Comparison of ENCODE assay signal across 8 mouse cellular contexts in genomic region chr10:88727128-88727527, GRCm38 (mm10). TPM values are rescaled to one million over a fixed set of nuclear protein-coding genes. Genes with fewer than 3 reads are reported as not detected.
DNase-seq lines count a peak whose midpoint lies in the region; ATAC-seq and TF ChIP-seq lines count a peak whose summit lies in the region.

No protein-coding gene starts in this region.

- DNase-seq in forebrain, postnatal 0 days: peak; percentile 66
- peak; percentile 72 for DNase-seq in testis, postnatal 10 days (ENCODE audit: low spot score)
- no peak for DNase-seq in testis, postnatal 14 days (ENCODE audit: low spot score)
- DNase-seq in embryonic facial prominence, embryonic 14.5 days (ENCODE audit: low spot score): peak; percentile 60
- DNase-seq in left cerebral cortex, adult 2 months (ENCODE audit: extremely low spot score in 1 of 2, low spot score in 2 of 2): peak; percentile 57 to 61
- peak; percentile 52 for DNase-seq in retina, embryonic 14.5 days (ENCODE audit: low spot score)

- H3K9ac ChIP-seq in forebrain, postnatal 0 days: no peak overlapping the region
- no peak overlapping the region for H3K9ac ChIP-seq in forebrain, embryonic 13.5 days
- H3K9ac ChIP-seq in embryonic facial prominence, embryonic 14.5 days (ENCODE audit: low read depth, low read length): no peak overlapping the region

- ATAC-seq in forebrain, postnatal 0 days: no peak
- no peak for ATAC-seq in forebrain, embryonic 13.5 days
- ATAC-seq in embryonic facial prominence, embryonic 14.5 days (ENCODE audit: low read depth): no peak
- ATAC-seq in erythroid progenitor cell, adult 5-6 weeks (replicated peaks; ENCODE audit: low FRiP score, poor library complexity, severe bottlenecking): no peak

- H3K4me3 ChIP-seq in forebrain, postnatal 0 days (ENCODE audit: low read depth, low read length): no peak overlapping the region
- H3K4me3 ChIP-seq in forebrain, embryonic 13.5 days: no peak overlapping the region
- H3K4me3 ChIP-seq in embryonic facial prominence, embryonic 14.5 days (ENCODE audit: low read depth, low read length): no peak overlapping the region
- H3K4me3 ChIP-seq in left cerebral cortex, adult 2 months: no peak overlapping the region

- WGBS in forebrain, postnatal 0 days: 75% methylated on average over 1 of the region's 1 CpGs
- whole genome bisulfite sequencing in forebrain, embryonic 13.5 days: 49% methylated on average over 1 of the region's 1 CpGs
- WGBS in embryonic facial prominence, embryonic 14.5 days: 8% methylated on average over 1 of the region's 1 CpGs

- peak; percentile 76 for TF ChIP-seq CTCF in forebrain, postnatal 0 days (IDR thresholded peaks at IDR 0.05; ENCODE audit: low read depth)
- peak; percentile 74 for TF ChIP-seq CTCF in left cerebral cortex, adult 2 months (IDR thresholded peaks at IDR 0.05)

- intact Hi-C loops in left cerebral cortex, adult 2 months (cut with DNase I): loop anchor here (5.0 kb wide), 1 partner anchor 285 kb away; no protein-coding TSS in a partner anchor

- no peak overlapping the region for H3K4me2 ChIP-seq in forebrain, postnatal 0 days (ENCODE audit: low read depth)
- no peak overlapping the region for H3K4me2 ChIP-seq in forebrain, embryonic 13.5 days
- H3K4me2 ChIP-seq in embryonic facial prominence, embryonic 14.5 days (ENCODE audit: low read depth, low read length): no peak overlapping the region

- peaks cover under 1% of the 10 kb centered on the region; the same call in 1 of the 2 replicates for H3K4me1 ChIP-seq in forebrain, postnatal 0 days (ENCODE audit: insufficient read depth)
- peaks cover 8% of the 10 kb centered on the region for H3K4me1 ChIP-seq in forebrain, embryonic 13.5 days
- peaks cover 5% of the 10 kb centered on the region; the same call in 1 of the 2 replicates for H3K4me1 ChIP-seq in embryonic facial prominence, embryonic 14.5 days (ENCODE audit: control insufficient read depth, insufficient read depth, low read length)

- H3K9me3 ChIP-seq in forebrain, postnatal 0 days (ENCODE audit: low read length): no peaks in the 10 kb centered on the region
- H3K9me3 ChIP-seq in forebrain, embryonic 13.5 days (replicated peaks): no peaks in the 10 kb centered on the region
- H3K9me3 ChIP-seq in embryonic facial prominence, embryonic 14.5 days (ENCODE audit: control insufficient read depth, low read length): no peaks in the 10 kb centered on the region

- no peak overlapping the region for H3K27ac ChIP-seq in forebrain, postnatal 0 days (ENCODE audit: low read depth, low read length)
- H3K27ac ChIP-seq in forebrain, embryonic 13.5 days: no peak overlapping the region
- H3K27ac ChIP-seq in embryonic facial prominence, embryonic 14.5 days (replicated peaks; ENCODE audit: low read depth, low read length): no peak overlapping the region
- H3K27ac ChIP-seq in left cerebral cortex, adult 2 months: no peak overlapping the region

- no peaks in the 10 kb centered on the region for H3K27me3 ChIP-seq in forebrain, postnatal 0 days (ENCODE audit: insufficient read depth, low read length)
- H3K27me3 ChIP-seq in forebrain, embryonic 13.5 days: no peaks in the 10 kb centered on the region
- no peaks in the 10 kb centered on the region for H3K27me3 ChIP-seq in embryonic facial prominence, embryonic 14.5 days (replicated peaks; ENCODE audit: control insufficient read depth, insufficient read depth, low read length)

- H3K36me3 ChIP-seq in forebrain, postnatal 0 days (ENCODE audit: insufficient read depth): no peaks in the 10 kb centered on the region
- no peaks in the 10 kb centered on the region for H3K36me3 ChIP-seq in forebrain, embryonic 13.5 days (ENCODE audit: poor library complexity, severe bottlenecking)
- no peaks in the 10 kb centered on the region for H3K36me3 ChIP-seq in embryonic facial prominence, embryonic 14.5 days (ENCODE audit: control insufficient read depth, insufficient read depth, low read length)

RNA-seq across cellular contexts. Expression of gene Arl1, which starts 3.5 kb away (rescaled TPM):
- total RNA-seq in forebrain, postnatal 0 days (2014; rRNA removed): 104 and 113 TPM in 2 replicates
- polyA plus RNA-seq in forebrain, postnatal 0 days (2015; fragmentation: Nextera tagmentation; extraction: Ambion mirVana): 169 and 172 TPM in 2 replicates
- 143 and 144 TPM in 2 replicates for polyA plus RNA-seq in forebrain, embryonic 13.5 days (2015; fragmentation: Nextera tagmentation; extraction: Ambion mirVana)
- 220 and 231 TPM in 2 replicates for polyA plus RNA-seq in embryonic facial prominence, embryonic 14.5 days (2014; fragmentation: Nextera tagmentation; extraction: Ambion mirVana)
- total RNA-seq in left cerebral cortex, adult 2 months (2021): 100 to 1,000 TPM; 124 to 134 TPM
- 19.3 and 24.9 TPM in 2 replicates for total RNA-seq in erythroid progenitor cell, adult 5-6 weeks (2015; ENCODE audit: low replicate concordance)
- total RNA-seq in erythroid progenitor cell, adult 5-6 weeks (2017; ENCODE audit: low replicate concordance): 11.6 and 16.9 TPM in 2 replicates

RNA-seq across cellular contexts. Expression of gene Spic, which starts 42.3 kb away (rescaled TPM):
- not detected in 2 replicates for total RNA-seq in forebrain, postnatal 0 days (2014; rRNA removed)
- polyA plus RNA-seq in forebrain, postnatal 0 days (2015; fragmentation: Nextera tagmentation; extraction: Ambion mirVana): not detected in 2 replicates
- not detected in 2 replicates for polyA plus RNA-seq in forebrain, embryonic 13.5 days (2015; fragmentation: Nextera tagmentation; extraction: Ambion mirVana)
- polyA plus RNA-seq in embryonic facial prominence, embryonic 14.5 days (2014; fragmentation: Nextera tagmentation; extraction: Ambion mirVana): 0.13 and 0.60 TPM in 2 replicates
- not detected for total RNA-seq in left cerebral cortex, adult 2 months (2021)
- 8.8 and 17.7 TPM in 2 replicates for total RNA-seq in erythroid progenitor cell, adult 5-6 weeks (2015; ENCODE audit: low replicate concordance)
- total RNA-seq in erythroid progenitor cell, adult 5-6 weeks (2017; ENCODE audit: low replicate concordance): 9.1 and 17.9 TPM in 2 replicates
